Mouse (Mus musculus): Measurements from ENCODE around the gene Fbxl5.

DNA sequence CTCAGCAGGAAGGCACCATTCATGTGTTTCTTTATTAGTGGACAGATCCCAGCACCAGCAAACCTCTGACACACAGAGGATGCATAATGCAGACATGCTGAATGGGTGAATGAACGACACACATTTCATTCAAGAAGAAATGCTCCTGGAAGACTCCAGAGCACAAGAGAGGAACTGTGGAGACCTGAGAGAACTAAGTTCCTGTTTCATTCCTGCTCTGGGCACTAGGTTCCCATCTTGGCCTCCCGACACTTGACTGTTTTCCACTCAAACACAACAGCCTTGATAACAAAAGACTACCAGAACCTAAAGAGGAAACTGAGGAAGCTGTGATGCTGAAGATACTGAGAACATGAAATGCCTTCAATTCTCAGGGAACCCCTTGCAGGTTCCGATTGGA lies 26.8 kb upstream of the Fbxl5 start:
- TF ChIP-seq CTCF (IDR thresholded peaks at IDR 0.05; ENCODE audit: insufficient read depth, low read length): no peak
- TF ChIP-seq POLR2A (IDR thresholded peaks at IDR 0.05; ENCODE audit: borderline replicate concordance, extremely low read depth, low read depth, low read length): no peak

Data from lung, adult 2 months (tissue).